Comparison of ENCODE assay signal across 1 mouse cellular context in genomic region chr14:24510218-24510617, GRCm38 (mm10).
A peak's percentile ranks its signal among the peaks of the same experiment; 100 is the strongest.
TF ChIP-seq lines count a peak whose summit lies in the region.

No protein-coding gene starts in this region.

TF ChIP-seq in MEL, 35 proteins besides CTCF, POLR2A, EP300 and RAD21:
- TF ChIP-seq NRF1 (IDR thresholded peaks at IDR 0.05; ENCODE audit: insufficient read depth, low read depth, low read length, poor library complexity, severe bottlenecking) (no peak), SMC3 (IDR thresholded peaks at IDR 0.05; ENCODE audit: low read depth, low read length) (peak; percentile 46), ZC3H11A (IDR thresholded peaks at IDR 0.05; ENCODE audit: low read depth, low read length) (0 out of 2 replicates have a peak, but pooled peaks have one; percentile 8), ZMIZ1 (IDR thresholded peaks at IDR 0.05; ENCODE audit: low read depth, low read length) (no peak)
